Mouse (Mus musculus) C2C12 (cell line): ENCODE measurements around the gene G3bp1.

Source experiments
- CEBPB ChIP-seq: IDR thresholded peaks from one replicate; pipeline ENCODE4 v1.6.1; 2011; ENCODE audit warnings: low read depth, mild to moderate bottlenecking, control low read depth, moderate library complexity
- CTCF ChIP-seq: IDR thresholded peaks from one replicate; pipeline ENCODE4 v1.5.1; 2011; ENCODE audit not compliant: control insufficient read depth, insufficient read depth, insufficient read length
- FOSL1 ChIP-seq: IDR thresholded peaks from one replicate; pipeline ENCODE4 v1.8.0; 2011; ENCODE audit warnings: mild to moderate bottlenecking, low read length; ENCODE audit not compliant: poor library complexity, insufficient read depth, severe bottlenecking
- MAX ChIP-seq: IDR thresholded peaks from one replicate; pipeline ENCODE4 v1.6.1; 2011; ENCODE audit warnings: mild to moderate bottlenecking, control low read depth
- MYOD1 ChIP-seq: IDR thresholded peaks from one replicate; pipeline ENCODE4 v1.6.1; 2011; ENCODE audit warnings: low read depth; ENCODE audit not compliant: control insufficient read depth, insufficient read length
- USF1 ChIP-seq: IDR thresholded peaks from one replicate; pipeline ENCODE4 v1.6.1; 2011; ENCODE audit warnings: low read depth, mild to moderate bottlenecking, control low read depth, moderate library complexity

GRCm38 (mm10) chr11:55438031-55438430 is 31.5 kb upstream of the G3bp1 start:
- TF ChIP-seq CTCF: no peak
- TF ChIP-seq USF1: no peak
- TF ChIP-seq CEBPB: no peak
- no peak for TF ChIP-seq MYOD1
- TF ChIP-seq MAX: no peak
- no peak for TF ChIP-seq FOSL1
